ENCODE assay signal across 9 mouse cellular contexts in genomic region chr6:137560358-137560859, GRCm38 (mm10).
A peak's percentile ranks its signal among the peaks of the same experiment; 100 is the strongest.
DNase-seq lines count a peak whose midpoint lies in the region; ATAC-seq and TF ChIP-seq lines count a peak whose summit lies in the region.
"Had no signal": no experiment of that assay in that cellular context is flagged by ENCODE, and none has a peak within 500 bp of the region (broad histone marks: within the 10 kb centered on the region; RNA-seq: fewer than 3 reads in every experiment).

No protein-coding gene starts in this region.

- H3K27ac ChIP-seq in liver, adult 2 months (replicated peaks; ENCODE audit: insufficient read depth, low read depth, low read length) = no peak overlapping the region; the same call in 1 of the 2 replicates
- H3K27ac ChIP-seq in liver, embryonic 11.5 days (ENCODE audit: low read depth, low read length) = no peak overlapping the region
- H3K27ac ChIP-seq: limb, embryonic 12.5 days had no signal

- H3K4me1 ChIP-seq in liver, adult 2 months (ENCODE audit: control insufficient read depth, insufficient read depth, low read length) = peaks cover 3% of the 10 kb centered on the region; the same call in 1 of the 2 replicates
- peaks cover 22% of the 10 kb centered on the region for H3K4me1 ChIP-seq in liver, embryonic 11.5 days (replicated peaks; ENCODE audit: control insufficient read depth, insufficient read depth, low read length)

- H3K4me2 ChIP-seq in liver, embryonic 11.5 days = no peak overlapping the region
- H3K4me2 ChIP-seq: limb, embryonic 12.5 days had no signal

- ATAC-seq in liver, embryonic 11.5 days (replicated peaks; ENCODE audit: low FRiP score) = no peak

- DNase-seq in liver, adult 2 months (ENCODE audit: extremely low read depth, low read depth, low spot score) = peak; percentile 42
- no peak for DNase-seq in liver, embryonic 11.5 days (ENCODE audit: low spot score)
- DNase-seq in fibroblast of lung, adult 2 months (ENCODE audit: low read depth) = peak; percentile 84
- peak; percentile 38 for DNase-seq in heart, postnatal 25 days (ENCODE audit: low spot score)
- peak; percentile 58 to 80 for DNase-seq in lung, adult 18-20 months
- DNase-seq in left cerebral cortex, adult 8-10 months (ENCODE audit: low spot score in 2 of 2) = no peak
- no peak for DNase-seq in spleen, adult 18-20 months
- DNase-seq in layer of hippocampus, adult 9-11 months = no peak

- no peak for TF ChIP-seq CTCF in liver, adult 2 months (IDR thresholded peaks at IDR 0.05; ENCODE audit: low read depth, low read length)

- H3K4me3 ChIP-seq in liver, adult 2 months (ENCODE audit: insufficient read depth, low read depth, low read length) = no peak overlapping the region
- H3K4me3 ChIP-seq in liver, embryonic 11.5 days (ENCODE audit: low read depth, low read length) = no peak overlapping the region
- H3K4me3 ChIP-seq: limb, embryonic 12.5 days had no signal

- H3K9ac ChIP-seq in liver, adult 2 months (ENCODE audit: low read depth, low read length) = no peak overlapping the region
- no peak overlapping the region for H3K9ac ChIP-seq in liver, embryonic 11.5 days (ENCODE audit: low read depth, low read length)
- H3K9ac ChIP-seq: limb, embryonic 12.5 days had no signal

- intact Hi-C loops in heart, postnatal 25 days (cut with DNase I) = loop anchor here (5.0 kb wide), 1 partner anchor 87 kb away; no protein-coding TSS in a partner anchor

- no peaks in the 10 kb centered on the region for H3K27me3 ChIP-seq in liver, adult 2 months (ENCODE audit: control insufficient read depth, insufficient read depth, low read length)
- no peaks in the 10 kb centered on the region for H3K27me3 ChIP-seq in liver, embryonic 11.5 days (replicated peaks; ENCODE audit: control insufficient read depth, insufficient read depth, low read length)
- H3K27me3 ChIP-seq: limb, embryonic 12.5 days had no signal

- no peaks in the 10 kb centered on the region for H3K36me3 ChIP-seq in liver, adult 2 months (ENCODE audit: control insufficient read depth, insufficient read depth, low read length)
- no peaks in the 10 kb centered on the region for H3K36me3 ChIP-seq in liver, embryonic 11.5 days (ENCODE audit: control insufficient read depth, insufficient read depth, low read length)
- H3K36me3 ChIP-seq: limb, embryonic 12.5 days had no signal

- WGBS in liver, adult 2 months = 61% methylated on average over 12 of the region's 12 CpGs
- 71% methylated on average over 12 of the region's 12 CpGs for WGBS in liver, embryonic 11.5 days

- no peak for TF ChIP-seq POLR2A in liver, adult 2 months (IDR thresholded peaks at IDR 0.05; ENCODE audit: extremely low read depth, insufficient read depth, low read length)

- H3K79me2 ChIP-seq in liver, adult 2 months (ENCODE audit: control insufficient read depth, insufficient read depth, low read length) = no peaks in the 10 kb centered on the region

- no peaks in the 10 kb centered on the region for H3K9me3 ChIP-seq in liver, embryonic 11.5 days (ENCODE audit: control insufficient read depth, low read length)
- H3K9me3 ChIP-seq: limb, embryonic 12.5 days had no signal

Comparison
In these comparisons a context has a peak if more than half of its experiments do, and no peak if none do; other contexts are left out.
1. DNase-seq: peak in liver, adult 2 months (single experiment), fibroblast of lung, adult 2 months (single experiment), heart, postnatal 25 days (single experiment) and lung, adult 18-20 months (2 of 2); none in liver, embryonic 11.5 days (single experiment), left cerebral cortex, adult 8-10 months (0 of 2), spleen, adult 18-20 months (0 of 2) and layer of hippocampus, adult 9-11 months (single experiment).